Mouse (Mus musculus) left cerebral cortex, postnatal 10 days (tissue): Measurements from ENCODE around the gene Lgr6. TPM values are rescaled to one million over a fixed set of nuclear protein-coding genes. Genes with fewer than 3 reads are reported as not detected.
"Not testable (repeated sequence)": the region's sequence is repeated elsewhere in the genome, so short reads cannot be mapped to it uniquely, and the experiment has no call there.

Experiments
- DNase-seq, 2 experiments: peaks; one replicate each; pipeline ENCODE4 v3.0.0; 2021 to 2022; ENCODE audit warnings: low spot score in 2 of 2, mixed read lengths in 1 of 2; ENCODE audit errors: extremely low spot score in 1 of 2
- intact Hi-C: fragments of 180-260 bp; cut with DNase I; formaldehyde crosslinking; loops from one replicate; pipeline ENCODE4 v1.15.1; 2025
- total RNA-seq, 2 experiments: library from RNA; stranded (reverse); gene quantifications; 2 replicates each; pipeline ENCODE4 v1.2.3; 2021

Lgr6 gene
- total RNA-seq, 2 experiments from 2014 or later: 2.6 to 3.1 TPM

DNA sequence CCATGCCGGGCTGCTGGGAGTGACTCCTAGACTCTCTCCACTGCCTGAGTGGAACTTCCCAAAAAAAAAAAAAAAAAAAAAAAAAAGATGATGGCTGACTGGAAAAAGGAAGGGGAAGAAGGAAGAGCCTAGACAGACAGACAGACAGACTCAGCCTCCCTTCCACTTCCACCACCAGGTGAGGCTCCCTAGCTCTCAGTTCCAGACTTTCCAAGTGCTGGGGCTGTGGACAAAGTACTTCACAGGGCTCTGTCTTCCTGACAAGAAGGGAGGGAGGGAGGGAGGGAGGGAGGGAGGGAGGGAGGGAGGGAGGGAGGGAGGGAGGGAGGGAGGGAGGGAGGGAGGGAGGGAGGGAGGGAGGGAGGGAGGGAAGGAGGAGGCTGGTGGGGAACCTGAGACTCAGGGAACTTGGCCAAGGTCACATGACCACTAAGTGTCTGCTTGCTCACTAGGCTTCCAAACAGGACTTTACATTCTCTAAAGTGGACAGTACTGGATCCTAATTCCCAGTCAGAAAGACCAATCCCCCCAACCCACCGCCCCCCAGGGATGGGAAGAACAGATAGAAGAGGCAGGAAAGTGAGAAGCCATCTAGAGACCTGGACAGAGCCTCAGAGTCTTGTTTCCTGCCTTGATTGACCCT lies 25.4 kb upstream of the Lgr6 start:
- no peak for DNase-seq
- intact Hi-C loops: no loop called here

- no peak for DNase-seq
- intact Hi-C loops: no loop called here
These were observed 24.6 kb upstream of the Lgr6 start for GRCm38 (mm10) chr1:135129543-135130183.

DNA sequence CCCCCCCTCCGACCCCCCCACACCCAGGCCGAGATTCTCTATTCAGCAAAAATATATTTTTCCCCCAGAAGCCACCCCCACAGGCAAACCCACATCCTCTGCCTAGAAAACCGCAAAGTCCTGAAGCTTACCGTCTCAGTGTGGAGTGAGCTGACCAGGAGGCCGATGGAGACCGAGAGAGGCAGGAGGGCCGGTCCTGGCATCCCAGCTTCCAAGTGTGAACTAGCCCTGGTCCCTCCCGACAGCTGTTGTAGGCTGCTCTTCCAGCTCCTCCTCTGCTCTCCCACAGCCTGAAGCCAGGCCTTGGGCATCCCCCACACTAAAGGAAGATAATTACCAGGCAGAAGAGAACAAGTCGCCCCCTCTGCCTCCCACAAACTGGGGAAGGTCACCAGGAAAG lies 23.9 kb upstream of the Lgr6 start:
- no peak for DNase-seq
- intact Hi-C loops: no loop called here

- no peak for DNase-seq
- intact Hi-C loops: no loop called here
These were observed 22.9 kb upstream of the Lgr6 start for GRCm38 (mm10) chr1:135128011-135128441.

- DNase-seq: no peak
These were observed 21.5 kb upstream of the Lgr6 start for GRCm38 (mm10) chr1:135126443-135127027.

DNA sequence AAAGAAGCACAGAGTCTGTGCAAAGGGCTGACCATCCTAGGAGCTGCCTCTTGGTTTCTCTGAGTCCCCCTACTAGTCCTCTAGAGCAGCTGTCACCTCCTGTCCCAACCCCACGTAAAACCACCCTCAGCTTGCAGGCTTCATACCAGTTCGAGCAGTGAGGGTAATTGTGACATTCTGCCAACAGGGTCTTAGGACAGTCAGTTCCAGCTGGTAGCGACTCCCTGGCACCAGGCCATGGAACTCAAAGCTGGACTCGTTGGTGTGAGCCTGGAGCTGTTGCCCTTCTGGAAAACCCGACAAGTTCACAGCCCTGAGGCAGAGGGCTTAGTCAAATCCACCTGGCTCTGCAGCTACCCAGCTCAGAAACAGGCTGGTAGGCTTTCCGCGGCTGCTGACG lies 20.9 kb upstream of the Lgr6 start:
- intact Hi-C loops: no loop called here
- DNase-seq: peak in 1 of 2 experiments; percentile 54

More at GRCm38 (mm10) chr1:135126443-135127027, 21.5 kb upstream of the Lgr6 start:
- intact Hi-C loops: no loop called here

DNA sequence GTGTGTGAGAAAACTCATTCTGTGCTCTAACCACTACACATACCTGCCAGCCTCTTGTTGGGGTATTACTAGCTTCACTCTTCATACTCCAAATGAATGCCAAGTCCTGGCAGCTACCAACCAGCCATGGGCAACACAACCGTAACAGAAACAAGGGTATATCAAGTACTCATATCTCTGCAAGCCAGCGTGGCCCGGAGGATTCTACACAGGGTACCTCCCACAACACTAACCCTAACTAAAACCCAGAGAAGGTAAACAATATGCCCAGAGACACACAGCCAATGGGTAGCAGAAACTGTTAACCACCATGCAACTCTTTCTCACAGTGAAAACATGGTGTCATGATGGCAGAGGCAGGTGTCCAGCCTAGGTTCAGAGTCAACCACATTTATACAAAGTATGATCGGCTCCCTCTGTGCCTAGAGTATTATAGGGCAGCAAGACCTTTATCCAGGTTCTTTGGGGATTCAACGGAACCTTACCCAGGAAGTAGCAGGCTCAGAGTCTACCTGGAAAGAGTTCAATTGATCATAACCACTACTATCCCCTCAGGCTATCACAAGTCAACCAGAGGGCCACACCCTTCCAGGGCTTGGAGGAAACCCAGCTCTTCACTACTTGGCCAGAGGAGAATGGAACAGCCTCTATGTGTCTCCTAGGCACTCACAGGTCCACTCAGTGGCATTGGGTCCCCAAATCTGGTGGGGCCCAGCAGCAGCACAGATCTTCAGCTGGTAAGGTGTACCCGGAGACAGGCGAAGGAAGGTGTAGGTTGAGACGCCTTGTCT lies 19.7 kb upstream of the Lgr6 start:
- no peak for DNase-seq
- intact Hi-C loops: no loop called here

DNA sequence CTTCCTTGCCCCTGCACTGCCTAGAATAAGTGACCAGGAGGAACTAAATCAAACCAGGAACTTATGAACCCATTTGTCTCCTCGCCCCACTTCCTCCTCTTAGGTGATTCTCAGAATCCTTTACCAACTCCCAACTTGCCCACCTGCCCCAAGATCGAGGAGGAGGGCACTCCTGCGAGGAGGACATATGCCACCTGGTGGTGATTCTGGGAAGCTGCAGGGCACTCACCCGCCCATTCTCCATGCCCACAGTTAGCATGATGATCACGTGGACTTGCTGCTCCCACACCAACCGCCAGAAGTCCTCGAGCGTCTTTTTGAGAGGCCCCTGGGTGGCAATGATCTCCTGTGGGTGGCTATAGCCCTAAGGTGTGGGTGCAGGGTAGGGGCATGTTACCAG lies 7.6 kb upstream of the Lgr6 start:
- intact Hi-C loops: loop anchor here (5.0 kb wide), 1 partner anchor 140 kb away; no protein-coding TSS in a partner anchor
- DNase-seq: peak in 1 of 2 experiments; percentile 24

DNA sequence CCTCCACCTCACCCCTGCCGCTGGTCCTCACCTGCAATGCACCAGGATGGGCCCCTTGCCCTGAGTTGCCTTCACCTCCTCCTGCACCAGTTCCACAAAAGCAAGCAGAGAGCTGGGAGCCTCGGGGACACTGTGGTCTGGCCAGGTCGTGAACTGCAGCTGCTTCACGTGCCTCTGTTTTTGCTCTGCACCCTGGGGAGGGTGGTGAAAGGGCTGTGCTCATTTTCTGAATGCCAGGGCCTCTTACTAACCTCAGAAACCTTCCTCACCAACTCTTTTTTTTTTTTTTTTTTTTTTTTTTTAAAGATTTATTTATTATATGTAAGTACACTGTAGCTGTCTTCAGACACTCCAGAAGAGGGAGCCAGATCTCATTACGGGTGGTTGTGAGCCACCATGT lies 6.2 kb upstream of the Lgr6 start:
- DNase-seq: not testable (repeated sequence)
- intact Hi-C loops: loop anchor here (5.0 kb wide), 1 partner anchor 139 kb away; no protein-coding TSS in a partner anchor

- peak; percentile 60 to 67 for DNase-seq
- intact Hi-C loops: loop anchor here (5.0 kb wide), 1 partner anchor 138 kb away; no protein-coding TSS in a partner anchor
These were observed 5.0 kb upstream of the Lgr6 start for GRCm38 (mm10) chr1:135110075-135110474.

GRCm38 (mm10) chr1:135108611-135109010 lies 3.5 kb upstream of the Lgr6 start:
- DNase-seq: no peak
- intact Hi-C loops: no loop called here

GRCm38 (mm10) chr1:135105951-135106350 lies 875 bp upstream of the Lgr6 start:
- intact Hi-C loops: loop anchor here (1.0 kb wide), 1 partner anchor 117 kb away; no protein-coding TSS in a partner anchor

GRCm38 (mm10) chr1:135100400-135100799 lies 4.7 kb downstream of the Lgr6 start:
- no peak for DNase-seq
- intact Hi-C loops: loop anchor here (5.0 kb wide), 1 partner anchor 58 kb away; no protein-coding TSS in a partner anchor

More at GRCm38 (mm10) chr1:135105951-135106350, 875 bp upstream of the Lgr6 start:
- DNase-seq: peak; percentile 40 to 77

- intact Hi-C loops: no loop called here
- no peak for DNase-seq
These were observed 6.6 kb downstream of the Lgr6 start for GRCm38 (mm10) chr1:135098441-135098840.

DNA sequence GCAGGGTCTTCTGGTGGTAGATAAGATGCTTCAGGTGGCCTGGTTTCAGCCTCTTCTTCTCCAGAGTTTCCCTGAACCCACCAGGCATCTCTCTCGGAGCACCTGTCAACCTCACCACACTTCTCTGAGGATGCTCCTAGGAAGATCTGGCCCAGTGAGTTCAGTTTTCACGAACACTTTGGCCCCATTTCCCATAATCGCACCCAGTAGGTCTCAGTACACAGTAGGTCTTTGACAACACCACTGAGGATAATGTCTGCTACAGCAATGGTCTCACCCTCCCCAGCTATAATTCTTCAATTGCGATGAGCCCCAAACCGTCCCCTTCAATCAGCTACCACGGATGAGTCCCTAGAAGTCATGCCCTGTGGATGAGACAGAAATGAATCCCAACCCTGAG lies 7.6 kb downstream of the Lgr6 start:
- intact Hi-C loops: no loop called here
- no peak for DNase-seq

DNA sequence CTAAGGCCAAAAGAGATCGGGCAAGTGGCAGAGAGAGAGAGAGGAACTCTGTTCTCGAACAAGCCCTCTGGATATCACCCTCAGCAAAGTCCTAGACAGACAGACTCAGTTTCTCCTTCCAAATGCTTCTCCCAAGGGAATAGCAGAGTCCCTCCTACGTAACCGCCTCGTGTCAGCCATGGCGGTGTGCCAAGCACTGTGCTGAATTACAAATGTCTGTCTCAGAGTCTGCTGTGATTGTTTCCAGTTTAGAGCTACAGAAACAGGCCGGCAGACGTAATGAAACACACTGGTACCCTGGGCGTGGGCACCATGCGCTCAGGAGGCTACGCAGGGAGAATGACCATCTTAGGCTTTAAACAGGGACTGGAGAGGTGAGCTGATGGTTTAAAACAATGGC lies 8.8 kb downstream of the Lgr6 start:
- intact Hi-C loops: no loop called here
- peak in 1 of 2 experiments; percentile 51 for DNase-seq

- DNase-seq: no peak
- intact Hi-C loops: no loop called here
These were observed 9.9 kb downstream of the Lgr6 start for GRCm38 (mm10) chr1:135095189-135095588.

- no peak for DNase-seq
- intact Hi-C loops: no loop called here
These were observed 10.4 kb downstream of the Lgr6 start for GRCm38 (mm10) chr1:135094723-135095122.

- intact Hi-C loops: no loop called here
- no peak for DNase-seq
These were observed 14.2 kb downstream of the Lgr6 start for GRCm38 (mm10) chr1:135090914-135091313.
